Mouse (Mus musculus): ENCODE data around the gene Slitrk5.
"Not testable (repeated sequence)": the region's sequence is repeated elsewhere in the genome, so short reads cannot be mapped to it uniquely, and the experiment has no call there.

Gene Slitrk5

GRCm38 (mm10) chr14:111674664-111675147 is at the start of gene Slitrk5:
Slitrk5 (plus strand) TSS chr14:111675097.
- no peak for DNase-seq (ENCODE audit: extremely low read depth, low read depth)

- no peak for DNase-seq (ENCODE audit: extremely low read depth, low read depth)
Measured at GRCm38 (mm10) chr14:111672942-111673341, 2.0 kb upstream of the Slitrk5 start.

GRCm38 (mm10) chr14:111675211-111676165 is 591 bp downstream of the Slitrk5 start:
- DNase-seq (ENCODE audit: extremely low read depth, low read depth) = no peak

GRCm38 (mm10) chr14:111676166-111676581 is 1.3 kb downstream of the Slitrk5 start:
- no peak for DNase-seq (ENCODE audit: extremely low read depth, low read depth)

- DNase-seq (ENCODE audit: extremely low read depth, low read depth) = no peak
Measured at GRCm38 (mm10) chr14:111676851-111677291, 2.0 kb downstream of the Slitrk5 start.

GRCm38 (mm10) chr14:111677361-111678070 is 2.6 kb downstream of the Slitrk5 start:
- no peak for DNase-seq (ENCODE audit: extremely low read depth, low read depth)

- DNase-seq (ENCODE audit: extremely low read depth, low read depth) = no peak
Measured at GRCm38 (mm10) chr14:111680271-111680670, 5.4 kb downstream of the Slitrk5 start.

GRCm38 (mm10) chr14:111681092-111681708 is 6.3 kb downstream of the Slitrk5 start:
- DNase-seq (ENCODE audit: extremely low read depth, low read depth) = no peak

GRCm38 (mm10) chr14:111681773-111682172 is 6.9 kb downstream of the Slitrk5 start:
- DNase-seq (ENCODE audit: extremely low read depth, low read depth) = no peak

- no peak for DNase-seq (ENCODE audit: extremely low read depth, low read depth)
Measured at GRCm38 (mm10) chr14:111683543-111683942, 8.6 kb downstream of the Slitrk5 start.

- not testable (repeated sequence) for DNase-seq (ENCODE audit: extremely low read depth, low read depth)
Measured at GRCm38 (mm10) chr14:111690139-111690538, 15.2 kb downstream of the Slitrk5 start.

- DNase-seq (ENCODE audit: extremely low read depth, low read depth) = no peak
Measured at GRCm38 (mm10) chr14:111729833-111730232, 54.9 kb downstream of the Slitrk5 start.

Data from MEL-GATA-1-ER (cell line).